Mouse (Mus musculus) left cerebral cortex, adult 8-10 months (tissue): ENCODE results near the gene 4930550L24Rik. TPM values are rescaled to one million over a fixed set of nuclear protein-coding genes. Genes with fewer than 3 reads are reported as not detected.

Source experiments
- DNase-seq, 2 experiments: peaks; one replicate each; pipeline ENCODE4 v3.0.0; 2022; ENCODE audit warnings: low spot score in 2 of 2
- total RNA-seq, 4 experiments: library from RNA; stranded (reverse); gene quantifications; 2 replicates each; pipeline ENCODE4 v1.2.4; 2022

The 4930550L24Rik gene
- not detected for total RNA-seq

DNA sequence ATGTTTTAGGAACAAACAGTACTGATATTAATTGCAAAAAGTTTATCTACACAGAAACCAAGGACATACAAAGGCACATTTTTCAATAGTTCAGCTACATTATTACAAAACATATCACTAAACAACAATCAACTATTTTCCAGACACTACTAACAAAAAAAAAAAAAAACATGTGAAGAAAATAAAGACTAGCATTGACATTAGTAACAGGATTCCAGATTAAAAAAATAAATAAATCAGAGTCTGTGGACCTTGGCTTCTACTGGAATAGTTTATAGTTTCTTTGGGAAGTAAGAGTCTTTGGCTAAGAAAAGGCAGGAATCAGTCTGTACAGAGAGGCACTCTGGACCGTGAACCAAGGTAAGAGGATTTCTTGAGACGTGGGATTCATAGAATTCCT, at the start of gene 4930550L24Rik:
TSS of gene 4930550L24Rik (plus strand) at position 301 of the 400 bp plus-strand sequence.
- DNase-seq: no peak

DNA sequence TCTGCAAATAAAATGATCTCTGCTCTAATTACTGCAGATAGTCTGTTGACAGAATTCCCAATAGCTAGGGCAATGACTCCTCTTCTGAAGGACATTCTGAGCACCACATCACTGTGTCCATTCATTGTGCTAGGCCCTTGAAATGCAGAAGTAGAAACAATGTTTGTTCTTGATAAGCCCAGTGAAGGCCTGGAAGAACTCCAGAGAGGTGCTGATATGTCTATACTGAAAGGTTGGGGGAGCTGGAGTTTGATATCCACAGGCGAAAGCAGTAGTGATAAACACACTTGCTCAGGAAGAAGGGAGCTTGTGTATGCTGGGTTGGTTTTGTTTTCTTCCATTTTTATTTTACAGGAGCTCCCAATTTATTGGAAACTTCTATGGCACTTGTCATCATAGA, 8.4 kb upstream of the 4930550L24Rik start:
- no peak for DNase-seq

DNA sequence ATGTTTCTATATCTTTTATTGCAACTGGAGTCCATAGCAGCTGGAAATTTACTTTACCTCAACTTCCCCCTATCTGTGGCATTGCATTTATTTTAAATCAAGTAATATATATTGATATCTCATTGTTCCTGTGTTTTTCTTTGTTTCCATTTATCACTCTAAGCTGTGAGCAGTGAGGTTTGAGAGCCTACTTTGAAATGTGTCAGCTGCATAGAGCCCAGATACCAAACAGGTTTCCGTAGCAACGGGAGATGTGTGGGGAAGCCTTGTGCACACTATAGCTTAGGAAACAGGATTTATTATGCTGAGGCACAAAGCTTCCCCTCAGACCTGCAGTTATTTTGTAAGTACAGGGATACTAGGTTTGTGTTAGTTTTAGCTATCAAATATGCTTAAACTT, 58.8 kb downstream of the 4930550L24Rik start:
- peak in 1 of 2 experiments; percentile 5 for DNase-seq
